Mouse (Mus musculus): Measurements from ENCODE around the gene Chrna4. TPM values are rescaled to one million over a fixed set of nuclear protein-coding genes. Genes with fewer than 3 reads are reported as not detected.

Gene Chrna4
- polyA plus RNA-seq (2015; fragmentation: Nextera tagmentation; extraction: Ambion mirVana): 0.41 and 0.65 TPM in 2 replicates

DNA sequence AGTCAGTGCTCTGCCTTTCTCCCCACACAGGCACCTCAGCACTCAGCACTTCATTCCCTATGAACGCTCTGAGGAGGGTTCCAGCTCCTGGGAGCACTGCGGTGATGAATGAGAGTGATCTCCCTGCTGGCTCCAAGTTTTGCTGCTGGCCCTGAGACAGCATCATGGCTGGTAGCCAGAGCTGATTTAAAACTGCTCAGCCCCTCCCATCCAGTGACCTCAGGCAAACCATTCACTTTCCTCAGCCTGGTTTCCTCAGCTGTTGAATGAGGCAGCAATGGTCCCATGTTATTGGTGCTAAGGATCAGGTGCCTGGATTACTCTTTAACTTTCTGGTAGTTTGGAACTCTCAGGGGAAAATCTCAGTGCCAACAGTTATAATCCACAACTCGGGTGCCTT, at the start of gene Chrna4:
TSS of gene Chrna4 (minus strand) at position 110 of the 400 bp plus-strand sequence.
- no peaks in the 10 kb centered on the region for H3K9me3 ChIP-seq
- H3K4me2 ChIP-seq: no peak within 1 kb of the TSS
- no peak within 1 kb of the TSS for H3K4me3 ChIP-seq
- H3K27me3 ChIP-seq: peaks cover 39% of the 10 kb centered on the region
- peaks cover 10% of the 10 kb centered on the region; the same call in 1 of the 2 replicates for H3K4me1 ChIP-seq
- no peak within 1 kb of the TSS for H3K27ac ChIP-seq
- H3K36me3 ChIP-seq: no peaks in the 10 kb centered on the region
- no peak for ATAC-seq (ENCODE audit: borderline replicate concordance, extremely low read depth, low FRiP score, low TSS enrichment)
- WGBS: 33% methylated on average over 3 of the region's 3 CpGs
- H3K9ac ChIP-seq: no peak within 1 kb of the TSS

DNA sequence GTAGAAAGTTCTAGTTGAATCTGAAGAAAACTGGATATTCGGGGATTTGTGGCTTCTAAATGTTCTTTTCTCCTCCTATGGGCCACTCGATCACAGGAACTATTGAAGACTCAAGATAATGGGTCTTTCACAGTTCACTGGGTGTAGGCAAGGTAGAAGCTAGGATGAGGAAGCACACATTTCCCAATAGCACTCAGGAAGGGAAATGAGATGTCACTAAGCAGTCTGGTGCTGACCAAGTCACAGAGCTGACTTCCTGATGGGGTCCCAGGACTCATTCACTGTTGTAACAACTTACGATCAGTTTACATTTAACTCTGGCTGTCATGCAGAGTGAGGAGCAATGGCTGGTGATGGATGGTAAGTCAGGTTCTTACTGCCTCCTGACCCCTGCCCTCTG, 46.8 kb upstream of the Chrna4 start:
- WGBS: 60% methylated on average over 3 of the region's 3 CpGs
- Histone ChIP-seq H3K27me3 (no peaks in the 10 kb centered on the region; the same call in 1 of the 2 replicates), H3K36me3 (no peaks in the 10 kb centered on the region), H3K9ac (no peak overlapping the region), H3K4me2 (no peak overlapping the region), H3K9me3 (no peaks in the 10 kb centered on the region), H3K27ac (no peak overlapping the region), H3K4me1 (no peaks in the 10 kb centered on the region), H3K4me3 (no peak overlapping the region)
- ATAC-seq (ENCODE audit: borderline replicate concordance, extremely low read depth, low FRiP score, low TSS enrichment): no peak

DNA sequence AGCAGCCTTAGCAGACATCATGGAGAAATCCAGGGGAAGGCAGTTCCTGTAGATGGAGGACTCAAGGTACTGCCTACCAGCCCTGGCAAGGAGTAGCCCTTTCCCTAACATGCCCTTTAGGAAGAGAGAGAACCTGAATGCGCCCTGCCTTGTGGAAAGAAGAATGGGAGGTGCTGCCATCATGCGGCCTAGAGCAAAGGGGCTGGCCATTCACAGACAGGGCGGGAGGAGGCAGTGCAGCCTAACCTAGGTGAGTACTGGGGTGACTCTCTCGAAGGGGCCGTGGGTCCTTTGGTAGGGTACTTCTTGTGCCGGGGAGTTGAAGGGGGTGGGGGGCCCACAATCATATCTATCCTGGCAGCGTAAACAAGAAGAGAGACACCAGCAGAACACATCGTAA, 41.7 kb upstream of the Chrna4 start:
- Histone ChIP-seq H3K4me3 (no peak overlapping the region), H3K9ac (no peak overlapping the region), H3K4me1 (no peaks in the 10 kb centered on the region), H3K4me2 (no peak overlapping the region), H3K27me3 (no peaks in the 10 kb centered on the region), H3K27ac (no peak overlapping the region), H3K36me3 (no peaks in the 10 kb centered on the region), H3K9me3 (no peaks in the 10 kb centered on the region)
- 57% methylated on average over 8 of the region's 8 CpGs for WGBS
- ATAC-seq (ENCODE audit: borderline replicate concordance, extremely low read depth, low FRiP score, low TSS enrichment): no peak

DNA sequence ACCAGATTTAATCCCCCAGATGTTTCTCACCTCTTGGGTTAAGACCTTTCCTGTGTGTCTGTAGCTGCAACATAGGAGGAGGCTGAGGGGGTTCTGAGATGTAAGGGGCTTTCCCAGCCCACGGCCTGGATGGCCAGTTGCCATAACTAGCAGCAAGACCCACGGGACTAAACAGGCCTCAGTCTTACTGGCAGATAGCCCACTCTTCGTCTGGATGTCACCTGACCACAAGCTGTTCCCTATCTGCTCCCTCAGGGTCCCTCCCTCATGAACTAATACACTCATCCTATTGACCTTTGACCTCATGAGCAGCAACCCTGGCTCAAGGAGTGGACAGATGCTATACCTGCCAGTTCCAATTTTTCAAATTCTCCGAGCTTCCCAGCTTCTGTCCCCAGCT, 40.6 kb upstream of the Chrna4 start:
- no peaks in the 10 kb centered on the region for H3K4me1 ChIP-seq
- no peak overlapping the region for H3K9ac ChIP-seq
- WGBS: 35% methylated on average over 4 of the region's 4 CpGs
- H3K4me2 ChIP-seq: no peak overlapping the region
- ATAC-seq (ENCODE audit: borderline replicate concordance, extremely low read depth, low FRiP score, low TSS enrichment): no peak
- H3K4me3 ChIP-seq: no peak overlapping the region
- no peaks in the 10 kb centered on the region for H3K36me3 ChIP-seq
- H3K27me3 ChIP-seq: no peaks in the 10 kb centered on the region
- H3K27ac ChIP-seq: no peak overlapping the region
- no peaks in the 10 kb centered on the region for H3K9me3 ChIP-seq

DNA sequence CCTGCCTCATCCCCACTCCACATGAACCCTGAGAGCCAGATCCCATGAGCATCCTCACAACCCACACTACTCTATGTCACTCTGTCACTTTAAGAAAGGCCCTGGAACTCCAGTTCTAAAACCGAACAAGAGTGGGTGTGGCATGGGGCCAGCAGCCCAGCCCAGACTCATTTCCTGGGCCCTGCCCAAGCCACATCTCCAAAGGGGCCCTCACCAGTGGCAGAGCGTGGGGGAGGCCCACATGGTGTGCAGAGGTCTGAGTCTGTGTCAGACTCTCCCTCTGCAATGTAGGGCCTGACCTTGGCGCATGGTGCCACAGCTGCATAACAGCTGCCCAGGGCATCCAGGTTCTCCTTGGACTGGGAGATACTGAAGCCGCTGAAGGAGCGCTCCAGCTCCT, 37.5 kb upstream of the Chrna4 start:
- H3K4me3 ChIP-seq: no peak overlapping the region
- no peak overlapping the region for H3K9ac ChIP-seq
- H3K4me2 ChIP-seq: no peak overlapping the region
- ATAC-seq (ENCODE audit: borderline replicate concordance, extremely low read depth, low FRiP score, low TSS enrichment): no peak
- 53% methylated on average over 5 of the region's 5 CpGs for WGBS
- no peaks in the 10 kb centered on the region for H3K27me3 ChIP-seq
- no peaks in the 10 kb centered on the region for H3K36me3 ChIP-seq
- H3K27ac ChIP-seq: no peak overlapping the region
- no peaks in the 10 kb centered on the region for H3K9me3 ChIP-seq
- H3K4me1 ChIP-seq: no peaks in the 10 kb centered on the region

DNA sequence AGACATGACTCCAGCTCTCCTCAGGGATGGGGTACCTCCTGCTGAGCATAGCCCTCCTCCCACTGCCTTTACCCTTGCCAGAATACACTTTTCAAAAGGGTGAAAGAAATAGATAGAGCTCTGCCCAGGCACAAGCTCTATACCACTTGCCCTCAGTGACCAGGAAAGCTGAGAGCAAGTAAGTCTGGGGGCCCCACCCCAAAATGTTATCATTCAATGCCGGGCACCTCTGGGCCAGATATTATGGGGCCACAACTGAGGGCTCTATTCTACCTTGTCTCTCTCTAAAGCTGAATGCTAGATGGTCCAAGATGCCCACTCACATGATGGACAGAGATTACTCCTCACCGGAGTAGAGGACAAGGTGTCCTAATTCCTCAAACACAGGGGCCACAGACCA, 36.2 kb upstream of the Chrna4 start:
- WGBS: 81% methylated on average over 2 of the region's 2 CpGs
- no peak overlapping the region for H3K9ac ChIP-seq
- no peak overlapping the region for H3K4me2 ChIP-seq
- no peak overlapping the region for H3K27ac ChIP-seq
- no peaks in the 10 kb centered on the region for H3K27me3 ChIP-seq
- no peaks in the 10 kb centered on the region for H3K36me3 ChIP-seq
- ATAC-seq (ENCODE audit: borderline replicate concordance, extremely low read depth, low FRiP score, low TSS enrichment): no peak
- H3K4me1 ChIP-seq: no peaks in the 10 kb centered on the region
- H3K9me3 ChIP-seq: no peaks in the 10 kb centered on the region
- no peak overlapping the region for H3K4me3 ChIP-seq

DNA sequence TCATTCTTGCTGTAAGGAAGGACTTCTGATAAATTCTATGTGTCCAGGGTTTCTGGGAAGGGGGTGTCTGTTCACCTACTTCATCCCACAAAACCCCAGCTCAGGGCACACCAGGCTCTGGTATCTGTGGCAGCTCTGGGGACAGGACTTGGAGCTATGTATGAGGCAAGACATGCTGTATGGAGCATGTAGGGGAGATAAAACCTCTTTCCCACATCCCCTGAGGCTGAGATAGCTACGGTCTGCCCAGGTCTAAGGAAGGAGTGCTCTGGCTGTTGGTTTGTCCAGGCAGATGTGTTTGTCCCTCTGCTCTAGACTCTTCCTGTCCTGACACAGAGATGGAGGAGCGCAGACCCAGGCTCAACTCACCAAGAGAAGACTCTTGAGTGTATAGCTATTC, 35.6 kb upstream of the Chrna4 start:
- Histone ChIP-seq H3K4me1 (no peaks in the 10 kb centered on the region), H3K36me3 (no peaks in the 10 kb centered on the region), H3K4me2 (no peak overlapping the region), H3K9me3 (no peaks in the 10 kb centered on the region), H3K27ac (no peak overlapping the region), H3K9ac (no peak overlapping the region), H3K4me3 (no peak overlapping the region), H3K27me3 (no peaks in the 10 kb centered on the region)
- WGBS: 79% methylated on average over 2 of the region's 2 CpGs
- ATAC-seq (ENCODE audit: borderline replicate concordance, extremely low read depth, low FRiP score, low TSS enrichment): no peak

DNA sequence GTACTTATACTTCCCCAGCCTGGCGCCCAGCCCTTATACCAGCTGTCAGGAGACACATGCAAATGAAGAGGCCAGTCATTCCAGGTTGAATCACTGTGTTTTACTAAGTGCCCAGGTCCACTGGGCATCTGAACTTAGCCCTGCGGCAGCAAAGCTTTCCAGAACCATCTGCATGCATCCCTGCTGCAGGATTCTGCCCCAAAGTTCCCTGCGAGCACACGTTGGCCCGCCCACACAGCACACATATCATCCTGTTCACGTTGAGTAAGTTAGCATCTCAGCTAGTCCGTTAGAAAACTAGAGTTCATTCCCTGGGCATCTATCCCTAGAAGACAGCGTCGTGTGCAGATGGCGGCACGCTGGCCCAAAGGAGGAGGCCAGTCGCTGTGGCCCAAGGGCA, 32.2 kb upstream of the Chrna4 start:
- H3K4me3 ChIP-seq: no peak overlapping the region
- no peaks in the 10 kb centered on the region for H3K9me3 ChIP-seq
- no peak for ATAC-seq (ENCODE audit: borderline replicate concordance, extremely low read depth, low FRiP score, low TSS enrichment)
- H3K9ac ChIP-seq: no peak overlapping the region
- no peak overlapping the region for H3K4me2 ChIP-seq
- 79% methylated on average over 12 of the region's 12 CpGs for WGBS
- H3K4me1 ChIP-seq: no peaks in the 10 kb centered on the region
- no peaks in the 10 kb centered on the region for H3K36me3 ChIP-seq
- no peaks in the 10 kb centered on the region for H3K27me3 ChIP-seq
- H3K27ac ChIP-seq: no peak overlapping the region

DNA sequence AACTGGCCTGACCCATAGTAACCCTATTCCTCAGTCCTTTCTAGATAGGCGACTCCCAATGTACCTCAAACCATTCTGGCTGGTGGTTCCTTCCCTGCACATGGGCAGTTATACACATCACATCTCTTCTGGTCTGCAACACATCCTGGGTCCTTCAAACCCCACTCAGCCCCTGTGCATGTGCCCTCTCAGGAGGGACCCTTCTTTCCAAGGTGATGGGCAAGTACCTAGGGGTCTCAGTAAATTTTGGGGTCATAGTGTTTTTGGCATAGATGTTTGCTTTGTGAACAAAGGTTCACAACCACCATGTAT, 29.0 kb upstream of the Chrna4 start:
- no peak overlapping the region for H3K4me2 ChIP-seq
- no peak overlapping the region for H3K9ac ChIP-seq
- no peaks in the 10 kb centered on the region for H3K4me1 ChIP-seq
- H3K9me3 ChIP-seq: no peaks in the 10 kb centered on the region
- H3K27me3 ChIP-seq: no peaks in the 10 kb centered on the region
- no peak overlapping the region for H3K27ac ChIP-seq
- no peaks in the 10 kb centered on the region for H3K36me3 ChIP-seq
- no peak overlapping the region for H3K4me3 ChIP-seq
- no peak for ATAC-seq (ENCODE audit: borderline replicate concordance, extremely low read depth, low FRiP score, low TSS enrichment)
- 0% methylated on average over 1 of the region's 1 CpGs for WGBS

DNA sequence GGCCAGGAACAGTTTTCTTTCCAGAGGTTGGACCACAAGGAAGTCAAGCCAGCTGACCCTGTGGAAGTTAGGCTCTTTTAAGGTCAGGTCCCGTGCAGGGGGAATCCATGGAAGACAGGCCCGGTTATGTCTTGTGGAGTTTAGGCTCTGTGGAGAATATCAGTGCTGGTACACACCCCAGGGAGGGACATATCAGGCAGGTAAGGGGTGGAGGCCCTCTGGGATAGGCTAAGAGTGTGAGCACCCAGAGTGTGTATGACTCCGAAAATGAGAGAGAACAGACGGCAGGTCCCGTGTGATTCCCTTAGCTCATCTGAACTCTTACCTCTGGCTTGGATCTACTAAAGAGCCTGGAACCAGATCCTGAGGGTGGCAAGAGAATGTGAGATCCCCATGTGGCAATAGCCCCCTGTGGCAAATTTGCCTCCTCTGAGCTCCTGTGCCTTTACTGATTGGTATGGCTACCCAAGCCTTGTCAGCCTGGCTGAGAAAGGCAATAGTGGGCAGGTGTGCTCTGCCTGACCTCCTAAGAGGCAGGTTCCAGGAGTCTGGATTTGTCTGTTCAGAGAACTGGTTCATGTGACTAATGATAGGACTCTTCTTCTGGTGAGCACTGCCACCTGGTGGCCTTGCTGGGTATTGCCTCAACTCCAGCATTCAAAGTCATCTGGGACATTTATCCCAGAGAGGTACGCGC, 28.5 kb upstream of the Chrna4 start:
- Histone ChIP-seq H3K4me3 (no peak overlapping the region), H3K36me3 (no peaks in the 10 kb centered on the region), H3K4me2 (no peak overlapping the region), H3K27ac (no peak overlapping the region), H3K27me3 (no peaks in the 10 kb centered on the region), H3K9ac (no peak overlapping the region), H3K4me1 (no peaks in the 10 kb centered on the region), H3K9me3 (no peaks in the 10 kb centered on the region)
- peak; percentile 69; the same call in 1 of the 2 replicates for ATAC-seq (ENCODE audit: borderline replicate concordance, extremely low read depth, low FRiP score, low TSS enrichment)
- WGBS: 53% methylated on average over 7 of the region's 7 CpGs

DNA sequence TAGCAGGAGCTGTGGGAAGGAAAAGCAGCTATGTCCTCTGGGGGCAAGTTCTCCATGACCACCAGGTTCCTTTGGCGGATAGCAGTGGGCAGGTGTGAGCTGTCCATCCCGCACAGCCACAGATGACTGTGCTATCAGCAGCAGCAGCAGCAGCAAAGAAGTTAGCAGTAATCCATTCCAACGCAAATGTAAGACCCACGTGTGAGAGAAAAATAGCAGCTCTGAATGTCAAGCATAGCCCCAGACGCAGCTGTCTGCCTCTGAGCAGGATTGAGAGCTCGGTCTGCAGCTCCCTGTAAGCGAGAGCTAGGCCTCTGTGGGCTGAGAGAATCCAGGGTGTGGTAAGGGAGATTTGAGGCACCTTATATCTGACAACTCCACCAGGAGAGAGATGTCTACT, 26.8 kb upstream of the Chrna4 start:
- WGBS: 28% methylated on average over 7 of the region's 7 CpGs
- H3K36me3 ChIP-seq: no peaks in the 10 kb centered on the region
- no peak overlapping the region for H3K9ac ChIP-seq
- no peak overlapping the region for H3K4me3 ChIP-seq
- H3K27ac ChIP-seq: no peak overlapping the region
- H3K9me3 ChIP-seq: no peaks in the 10 kb centered on the region
- H3K4me1 ChIP-seq: no peaks in the 10 kb centered on the region
- H3K27me3 ChIP-seq: no peaks in the 10 kb centered on the region
- ATAC-seq (ENCODE audit: borderline replicate concordance, extremely low read depth, low FRiP score, low TSS enrichment): no peak
- H3K4me2 ChIP-seq: no peak overlapping the region

DNA sequence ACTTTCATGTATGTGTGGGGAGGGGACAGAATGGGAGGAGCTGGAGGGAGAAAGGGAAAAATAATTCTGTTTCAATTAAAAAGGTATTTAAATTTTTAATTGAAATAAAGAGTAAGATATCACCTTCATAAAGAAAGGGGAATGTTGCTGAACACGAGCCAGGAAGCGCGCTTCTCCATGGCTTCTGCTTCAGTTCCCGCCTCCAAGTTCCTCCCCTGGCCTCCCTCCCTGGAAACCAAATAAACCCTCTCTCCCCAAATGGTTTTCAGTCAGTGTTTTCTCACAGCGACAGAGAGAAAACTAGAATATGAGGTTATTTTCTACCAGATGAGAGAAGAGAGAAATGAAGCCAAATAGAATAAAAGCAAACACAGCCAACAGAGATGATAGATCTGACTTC, 25.2 kb upstream of the Chrna4 start:
- 68% methylated on average over 5 of the region's 5 CpGs for WGBS

DNA sequence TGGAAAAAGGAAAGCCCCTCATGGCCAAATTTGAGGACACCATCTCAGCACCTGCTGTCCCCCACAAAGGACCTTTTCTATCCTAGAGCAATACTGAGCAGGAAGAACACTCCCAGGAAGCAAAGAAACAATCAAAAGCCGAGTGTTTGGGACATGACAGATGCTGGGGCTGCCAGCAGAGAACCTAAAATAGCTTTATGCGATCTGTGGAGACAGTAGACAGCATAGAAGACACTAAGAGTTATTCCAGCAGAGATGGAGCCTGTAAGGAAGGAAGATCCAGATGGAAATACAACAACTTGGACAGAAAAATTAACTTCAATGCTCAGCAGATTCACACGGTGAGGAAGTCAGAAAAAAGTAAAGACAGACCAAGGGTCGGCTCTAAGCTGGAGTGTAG, 22.5 kb upstream of the Chrna4 start:
- Histone ChIP-seq H3K27me3 (no peaks in the 10 kb centered on the region), H3K9me3 (no peaks in the 10 kb centered on the region), H3K9ac (no peak overlapping the region), H3K27ac (no peak overlapping the region), H3K4me3 (no peak overlapping the region), H3K4me2 (no peak overlapping the region), H3K36me3 (no peaks in the 10 kb centered on the region), H3K4me1 (no peaks in the 10 kb centered on the region)
- WGBS: 26% methylated on average over 4 of the region's 4 CpGs
- no peak for ATAC-seq (ENCODE audit: borderline replicate concordance, extremely low read depth, low FRiP score, low TSS enrichment)

More for the DNA sequence above, 25.2 kb upstream of the Chrna4 start:
- H3K36me3 ChIP-seq: no peaks in the 10 kb centered on the region
- H3K27ac ChIP-seq: no peak overlapping the region
- no peaks in the 10 kb centered on the region for H3K4me1 ChIP-seq
- no peaks in the 10 kb centered on the region for H3K27me3 ChIP-seq
- no peaks in the 10 kb centered on the region for H3K9me3 ChIP-seq
- no peak overlapping the region for H3K4me3 ChIP-seq
- no peak overlapping the region for H3K9ac ChIP-seq
- H3K4me2 ChIP-seq: no peak overlapping the region
- ATAC-seq (ENCODE audit: borderline replicate concordance, extremely low read depth, low FRiP score, low TSS enrichment): no peak
